Mouse (Mus musculus): Measurements from ENCODE around the gene Xk. TPM values are rescaled to one million over a fixed set of nuclear protein-coding genes. Genes with fewer than 3 reads are reported as not detected.
A peak's percentile ranks its signal among the peaks of the same experiment; 100 is the strongest.
"Not testable (repeated sequence)": the region's sequence is repeated elsewhere in the genome, so short reads cannot be mapped to it uniquely, and the experiment has no call there.

Gene Xk
- total RNA-seq (2017), result 8.4 and 10.4 TPM in 2 replicates

DNA sequence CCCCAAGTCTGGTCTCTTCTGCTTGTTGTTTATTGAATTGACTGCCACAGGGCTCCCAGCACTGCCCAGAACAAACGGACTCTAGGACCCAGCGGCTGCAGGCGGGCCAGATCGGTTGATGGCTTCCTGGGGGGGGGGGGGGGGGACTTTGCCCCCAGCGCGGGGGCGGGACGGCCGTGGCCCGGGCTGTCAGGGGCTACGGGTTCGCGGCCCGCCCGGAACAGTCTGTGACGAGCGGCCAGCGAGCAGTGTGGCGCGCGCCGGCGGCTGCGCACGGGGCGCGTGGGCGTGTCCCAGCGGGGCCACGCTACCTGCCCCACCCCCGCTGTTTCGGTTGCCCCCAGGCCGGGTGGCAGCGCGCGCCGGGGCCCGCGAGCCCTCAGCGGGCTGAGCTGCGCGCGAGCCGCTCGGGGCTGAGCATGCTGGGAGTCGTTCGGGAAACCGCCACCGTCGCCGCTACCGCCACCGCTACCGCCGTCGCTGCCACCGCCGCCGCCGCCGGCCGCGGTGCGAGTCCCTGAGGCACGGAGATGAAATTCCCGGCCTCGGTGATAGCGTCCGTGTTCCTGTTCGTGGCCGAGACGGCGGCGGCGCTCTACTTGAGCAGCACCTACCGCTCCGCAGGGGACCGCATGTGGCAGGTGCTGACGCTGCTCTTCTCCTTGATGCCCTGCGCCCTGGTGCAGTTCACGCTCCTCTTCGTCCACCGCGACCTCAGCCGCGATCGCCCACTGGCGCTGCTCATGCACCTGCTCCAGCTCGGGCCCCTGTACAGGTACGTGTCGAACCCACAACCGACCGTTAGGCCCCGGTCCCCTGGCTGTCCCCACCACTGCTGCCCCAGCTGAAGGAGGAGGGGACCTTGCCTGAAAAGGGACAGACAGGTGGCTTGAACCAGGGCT, at the start of gene Xk:
Gene Xk (plus strand): TSS at position 297 of the 902 bp plus-strand sequence.
- peak; percentile 61 to 69 for ATAC-seq (replicated peaks in 1 of 2; ENCODE audit: insufficient read depth in 1 of 2, low FRiP score in 2 of 2, low TSS enrichment in 1 of 2, low read depth in 1 of 2, poor library complexity in 2 of 2, severe bottlenecking in 2 of 2)

DNA sequence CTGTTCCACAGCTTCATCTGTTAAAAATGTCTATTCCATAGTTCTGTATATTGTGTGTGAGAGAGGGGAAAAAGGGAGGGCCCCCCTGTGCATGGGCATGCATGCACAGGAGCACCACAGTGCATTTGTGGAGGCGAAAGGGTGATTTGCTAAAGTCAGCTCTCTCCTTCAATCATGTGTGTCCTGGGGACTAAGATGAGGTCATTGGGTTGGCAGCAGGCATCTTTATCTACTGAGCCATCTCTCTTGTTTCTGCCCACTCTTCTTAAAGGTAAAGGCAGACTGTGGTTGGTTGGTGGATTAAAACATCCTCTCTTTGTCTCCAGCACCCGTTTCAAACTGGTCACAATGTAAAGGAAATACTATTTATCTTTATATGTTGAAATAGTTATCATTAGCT, 45.5 kb upstream of the Xk start:
- no peak for ATAC-seq (replicated peaks in 1 of 2; ENCODE audit: insufficient read depth in 1 of 2, low FRiP score in 2 of 2, low TSS enrichment in 1 of 2, low read depth in 1 of 2, poor library complexity in 2 of 2, severe bottlenecking in 2 of 2)

DNA sequence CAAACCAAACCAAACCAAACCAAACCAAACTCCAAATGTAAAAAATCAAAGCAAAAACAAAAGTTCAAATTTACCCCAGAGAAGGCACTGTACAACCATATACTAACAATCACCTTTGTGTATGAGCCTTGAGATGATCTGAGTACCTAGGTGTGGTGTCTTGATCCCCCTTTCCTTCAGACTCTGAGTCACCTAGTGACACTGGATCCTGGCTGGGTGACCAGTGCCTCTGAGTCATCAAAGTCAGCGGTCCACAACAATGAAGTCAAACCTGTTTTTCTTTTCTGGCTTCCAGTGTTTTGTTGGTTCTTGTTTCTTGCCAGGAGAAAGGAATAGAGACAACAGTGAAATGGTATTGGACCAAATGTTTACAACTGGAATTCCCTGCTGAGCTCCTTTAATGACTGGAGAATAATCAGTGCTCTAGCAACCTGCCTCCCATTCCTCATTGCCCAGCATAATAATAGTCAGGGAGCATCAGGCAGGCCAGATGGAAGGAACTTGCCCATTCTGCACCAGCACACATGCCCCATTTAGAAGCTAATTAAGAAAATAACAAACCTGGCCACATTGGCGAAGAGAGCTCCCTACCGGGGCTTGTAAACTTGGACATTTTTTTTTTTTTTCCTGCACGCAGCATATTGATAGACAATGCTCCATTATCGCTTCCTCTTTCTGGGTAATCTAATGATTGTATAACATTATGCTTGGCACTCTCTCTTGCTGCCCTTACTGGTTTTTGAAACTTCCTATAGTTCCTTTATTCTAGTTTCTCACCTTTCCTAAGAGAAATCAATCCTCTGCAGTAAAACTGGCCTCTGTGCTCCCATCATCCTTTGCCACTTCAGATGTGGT, 31.6 kb upstream of the Xk start:
- ATAC-seq (replicated peaks in 1 of 2; ENCODE audit: insufficient read depth in 1 of 2, low FRiP score in 2 of 2, low TSS enrichment in 1 of 2, low read depth in 1 of 2, poor library complexity in 2 of 2, severe bottlenecking in 2 of 2), result no peak

DNA sequence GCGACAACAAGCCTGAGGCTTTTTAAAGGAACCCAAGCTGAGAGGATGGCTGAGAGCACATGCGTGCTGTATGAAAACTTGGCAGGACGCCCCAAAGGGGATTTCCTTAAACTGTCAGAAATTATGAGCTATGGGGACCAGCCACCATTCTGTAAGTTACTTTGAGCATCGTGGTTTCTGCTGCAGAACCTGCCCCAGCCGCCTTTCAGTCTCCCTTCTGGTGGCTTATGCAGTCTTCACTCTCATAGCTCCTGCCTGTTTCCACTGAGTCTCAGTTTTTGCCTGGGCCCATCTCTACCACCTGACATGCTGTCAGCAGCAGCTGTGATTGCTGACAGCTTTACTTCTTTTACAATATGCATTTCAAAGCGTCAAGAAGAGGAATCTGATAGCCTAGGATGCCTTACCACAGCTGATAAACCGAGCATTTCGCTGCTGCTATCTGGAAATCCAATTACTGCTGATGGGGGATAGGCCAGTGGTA, 29.1 kb upstream of the Xk start:
- ATAC-seq (replicated peaks in 1 of 2; ENCODE audit: insufficient read depth in 1 of 2, low FRiP score in 2 of 2, low TSS enrichment in 1 of 2, low read depth in 1 of 2, poor library complexity in 2 of 2, severe bottlenecking in 2 of 2), result peak; percentile 89 to 90

DNA sequence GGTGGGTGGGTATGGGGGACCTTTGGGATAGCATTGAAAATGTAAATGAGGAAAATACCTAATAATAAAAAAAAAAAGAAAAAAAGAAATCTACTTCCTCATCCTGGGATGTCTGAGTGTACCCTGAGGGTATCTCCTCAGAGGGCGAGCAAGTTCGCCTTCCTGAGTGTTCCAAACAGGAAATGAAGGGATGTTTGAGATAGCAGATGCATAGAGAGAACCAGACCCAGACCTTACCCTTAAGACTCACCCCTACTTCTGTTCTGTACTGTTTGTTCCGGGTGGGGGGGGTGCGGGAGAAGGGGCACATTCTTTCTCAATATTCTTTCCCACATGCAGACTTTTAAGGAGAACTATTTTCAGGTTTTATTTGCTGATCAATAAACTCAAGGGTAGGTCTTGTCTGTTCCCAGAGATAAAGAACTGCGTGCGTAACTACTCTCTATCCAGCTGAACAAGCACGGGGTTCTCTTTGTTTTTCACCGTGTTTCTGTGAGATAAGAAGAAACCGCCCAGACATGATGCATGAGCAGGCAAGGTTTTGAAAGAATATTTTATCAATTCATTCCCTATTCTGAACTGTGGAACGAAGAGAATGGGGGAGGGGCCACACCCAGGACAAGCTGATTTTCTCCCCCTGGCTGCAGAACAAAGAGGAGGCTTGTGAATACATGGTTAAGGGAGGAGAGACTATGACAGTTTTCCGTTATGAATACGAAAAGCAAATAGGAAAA, 27.8 kb upstream of the Xk start:
- ATAC-seq (replicated peaks in 1 of 2; ENCODE audit: insufficient read depth in 1 of 2, low FRiP score in 2 of 2, low TSS enrichment in 1 of 2, low read depth in 1 of 2, poor library complexity in 2 of 2, severe bottlenecking in 2 of 2), result peak; percentile 34 to 51; a peak in 1 of 4 replicates

DNA sequence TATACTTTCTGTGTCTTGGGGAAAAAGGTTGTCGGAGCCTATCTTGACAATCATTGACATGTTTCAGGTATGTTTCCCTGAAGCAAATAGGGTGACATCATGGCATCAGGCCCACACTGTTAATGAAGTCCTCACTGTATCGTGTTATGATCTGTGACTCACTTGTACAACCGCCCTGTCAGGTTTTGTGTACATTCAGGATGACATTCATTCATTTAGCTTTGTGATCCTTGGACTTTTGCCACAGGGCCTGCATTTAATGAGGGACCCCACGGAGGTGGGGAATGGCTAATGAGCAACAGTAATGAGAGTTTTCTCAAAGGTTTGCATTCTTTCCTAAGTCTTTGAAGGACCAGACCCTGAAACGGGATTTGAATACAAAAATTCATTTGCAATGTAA, 23.6 kb upstream of the Xk start:
- no peak for ATAC-seq (replicated peaks in 1 of 2; ENCODE audit: insufficient read depth in 1 of 2, low FRiP score in 2 of 2, low TSS enrichment in 1 of 2, low read depth in 1 of 2, poor library complexity in 2 of 2, severe bottlenecking in 2 of 2)

DNA sequence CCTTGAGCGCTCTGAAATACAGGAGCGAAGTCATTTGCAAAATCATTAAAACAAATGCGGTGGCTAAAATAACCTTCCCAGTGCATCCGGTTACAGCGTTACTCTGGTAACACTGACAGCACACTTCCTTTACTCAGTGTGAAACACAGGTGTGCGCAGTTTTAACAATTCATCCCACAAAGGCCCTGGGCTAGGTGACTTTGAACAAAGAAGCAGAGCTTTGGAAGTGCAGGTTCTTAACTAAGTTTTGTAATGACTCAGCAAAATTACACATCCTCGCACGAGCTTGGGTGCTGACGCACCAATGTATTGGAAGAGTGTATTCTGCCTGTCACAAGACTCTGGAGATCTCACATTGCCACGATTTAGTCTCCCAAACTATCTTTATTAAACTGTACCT, 18.6 kb upstream of the Xk start:
- ATAC-seq (replicated peaks in 1 of 2; ENCODE audit: insufficient read depth in 1 of 2, low FRiP score in 2 of 2, low TSS enrichment in 1 of 2, low read depth in 1 of 2, poor library complexity in 2 of 2, severe bottlenecking in 2 of 2), result peak; percentile 69

DNA sequence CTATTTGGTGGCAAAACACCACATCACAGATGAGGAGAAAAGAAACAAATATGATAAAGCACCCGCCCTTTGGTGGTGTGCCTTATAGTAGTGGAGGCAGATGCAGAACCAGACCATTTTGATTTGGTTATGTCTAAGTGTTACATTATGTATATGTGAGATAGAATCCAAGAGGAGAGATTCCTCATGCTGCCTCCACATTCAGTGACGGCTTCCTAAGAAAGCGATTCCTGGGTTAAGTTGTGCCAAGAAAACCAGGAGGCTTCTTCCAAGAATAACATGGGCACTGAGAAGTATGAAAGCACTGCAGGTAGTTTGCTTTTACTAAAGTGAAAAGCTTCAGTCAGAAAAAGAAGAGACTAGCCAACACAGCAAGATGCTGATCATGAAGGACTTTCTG, 17.7 kb upstream of the Xk start:
- ATAC-seq (replicated peaks in 1 of 2; ENCODE audit: insufficient read depth in 1 of 2, low FRiP score in 2 of 2, low TSS enrichment in 1 of 2, low read depth in 1 of 2, poor library complexity in 2 of 2, severe bottlenecking in 2 of 2), result no peak

DNA sequence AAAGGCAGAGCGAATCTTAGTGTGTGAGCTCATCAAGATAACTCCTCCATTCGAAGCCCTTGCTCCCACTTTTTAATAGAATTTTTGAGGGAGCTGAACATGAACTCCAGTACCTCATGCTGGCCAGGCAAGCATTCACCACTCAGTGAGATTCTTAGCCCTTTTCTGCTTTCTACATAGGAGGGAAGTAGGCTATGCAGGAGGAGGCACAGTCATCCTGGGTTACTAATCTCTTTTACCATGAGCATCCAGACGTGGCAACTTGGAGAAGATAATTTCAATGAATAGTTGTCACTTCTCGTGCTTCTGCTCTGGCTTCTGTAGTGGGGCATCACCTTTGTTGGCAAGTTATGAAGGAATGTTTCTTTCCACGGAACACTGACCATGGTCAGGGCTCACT, 15.8 kb upstream of the Xk start, which contains the start of gene Gm14862:
Gene Gm14862 (minus strand): TSS at position 134 of the 400 bp plus-strand sequence.
- ATAC-seq (replicated peaks in 1 of 2; ENCODE audit: insufficient read depth in 1 of 2, low FRiP score in 2 of 2, low TSS enrichment in 1 of 2, low read depth in 1 of 2, poor library complexity in 2 of 2, severe bottlenecking in 2 of 2), result no peak

DNA sequence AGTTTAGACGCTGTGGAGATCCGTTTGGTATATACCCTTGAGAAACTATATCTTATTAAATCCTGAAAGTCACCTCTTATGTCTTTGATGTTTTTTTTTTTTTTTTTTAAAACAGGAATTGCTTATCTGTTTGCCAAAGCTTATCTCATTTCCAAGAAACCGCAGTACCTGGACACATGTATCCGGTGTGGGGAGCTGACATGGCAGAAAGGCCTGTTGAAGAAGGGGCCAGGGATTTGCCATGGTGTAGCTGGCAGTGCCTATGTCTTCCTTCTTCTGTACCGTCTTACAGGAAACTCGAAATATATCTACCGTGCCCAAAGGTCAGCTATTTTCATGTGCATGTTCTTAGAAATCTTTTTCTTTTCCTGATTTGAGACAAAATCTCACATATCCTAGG, 14.7 kb upstream of the Xk start:
- ATAC-seq (replicated peaks in 1 of 2; ENCODE audit: insufficient read depth in 1 of 2, low FRiP score in 2 of 2, low TSS enrichment in 1 of 2, low read depth in 1 of 2, poor library complexity in 2 of 2, severe bottlenecking in 2 of 2), result no peak

DNA sequence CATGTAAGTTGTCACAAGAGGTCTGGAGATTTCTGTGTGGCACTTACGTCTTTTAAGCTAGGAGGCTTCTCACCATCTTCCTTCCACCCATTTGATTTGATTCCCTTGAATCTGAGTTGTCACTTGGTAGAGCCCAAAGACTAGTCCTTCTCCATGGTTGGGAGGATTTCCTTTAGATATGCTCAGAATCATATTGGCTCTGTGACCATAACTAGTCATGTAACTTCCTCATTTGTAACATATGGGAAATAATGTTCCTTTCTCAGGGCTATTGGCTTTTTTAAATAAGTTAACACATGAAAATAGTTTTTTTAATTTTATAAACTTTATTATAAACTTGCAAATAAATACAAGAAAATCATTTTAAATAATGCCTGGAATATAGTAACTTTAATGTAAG, 13.3 kb upstream of the Xk start:
- ATAC-seq (replicated peaks in 1 of 2; ENCODE audit: insufficient read depth in 1 of 2, low FRiP score in 2 of 2, low TSS enrichment in 1 of 2, low read depth in 1 of 2, poor library complexity in 2 of 2, severe bottlenecking in 2 of 2), result no peak

DNA sequence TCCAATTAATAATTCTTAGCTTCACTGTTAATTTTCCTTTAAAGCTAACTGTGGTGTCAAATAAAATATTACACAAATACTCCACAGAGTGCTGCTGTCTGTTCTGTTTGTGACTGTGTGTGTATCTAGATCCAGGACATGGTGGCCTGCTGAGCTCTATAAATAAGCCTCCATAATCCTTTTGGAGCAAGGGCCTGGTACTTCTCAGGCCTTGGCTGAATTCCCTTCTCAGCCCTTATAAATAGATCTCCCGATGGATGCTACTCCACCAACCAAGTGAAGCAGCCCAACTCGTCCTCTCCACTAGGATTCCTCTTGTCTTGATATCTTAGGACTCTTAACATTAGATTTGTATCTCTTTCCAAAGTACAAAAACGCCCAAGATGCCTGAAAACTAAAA, 1.4 kb upstream of the Xk start:
- ATAC-seq (replicated peaks in 1 of 2; ENCODE audit: insufficient read depth in 1 of 2, low FRiP score in 2 of 2, low TSS enrichment in 1 of 2, low read depth in 1 of 2, poor library complexity in 2 of 2, severe bottlenecking in 2 of 2), result no peak

DNA sequence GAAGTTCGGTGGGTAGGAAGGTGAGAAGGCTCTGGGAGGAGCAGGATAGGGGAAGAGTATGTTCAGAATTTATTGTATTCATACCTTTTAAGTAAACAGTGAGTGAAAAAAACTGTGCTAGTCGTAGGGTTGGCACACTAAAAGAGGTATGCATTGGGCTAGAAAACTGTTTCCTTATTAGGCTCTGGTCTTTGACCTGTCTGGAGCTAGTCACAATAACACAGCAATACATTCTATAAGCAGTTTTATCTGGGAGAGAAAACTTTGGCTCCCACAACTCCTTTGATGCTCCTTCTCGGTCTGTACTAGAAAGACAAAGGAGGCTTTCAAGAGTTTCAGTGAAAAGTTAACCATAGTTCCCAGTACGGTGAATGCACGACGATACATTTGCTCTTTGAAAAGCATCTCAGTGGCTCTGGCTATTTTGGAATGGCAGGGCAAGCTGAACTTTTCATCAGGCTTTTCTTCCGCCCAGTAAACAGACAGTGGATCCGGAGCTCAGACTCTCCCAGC, 553 bp upstream of the Xk start:
- ATAC-seq (replicated peaks in 1 of 2; ENCODE audit: insufficient read depth in 1 of 2, low FRiP score in 2 of 2, low TSS enrichment in 1 of 2, low read depth in 1 of 2, poor library complexity in 2 of 2, severe bottlenecking in 2 of 2), result no peak

DNA sequence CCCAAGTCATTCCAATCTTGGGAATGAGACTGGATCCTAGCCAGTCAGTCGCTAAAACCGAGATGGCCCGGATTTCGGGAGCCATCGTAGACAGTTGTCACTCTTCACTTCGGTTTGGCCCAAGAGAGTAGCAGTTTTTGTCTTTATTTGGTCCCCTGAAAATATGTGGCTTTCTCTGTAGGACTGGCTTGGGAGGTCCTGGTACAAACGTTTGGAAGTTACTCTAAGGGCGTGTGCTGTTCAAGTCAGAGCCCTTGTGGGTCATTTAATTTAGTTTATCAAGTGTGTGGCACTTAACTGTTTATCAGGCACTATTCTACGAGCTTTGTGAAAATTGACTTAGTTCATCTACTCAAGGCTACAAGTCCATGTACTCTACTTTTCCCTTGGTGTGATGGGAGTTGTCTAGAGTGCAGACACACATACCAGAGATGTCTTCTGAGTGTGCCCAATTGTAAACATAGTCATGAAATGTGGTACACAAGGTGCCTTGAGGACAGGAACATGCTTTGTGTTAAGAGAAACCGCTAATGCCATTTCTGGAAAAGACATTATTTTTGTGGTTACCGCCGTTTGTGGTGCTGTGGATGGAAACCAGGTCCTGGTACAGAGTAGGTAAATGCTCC, 934 bp downstream of the Xk start:
- peak in 1 of 2 experiments; percentile 6; a peak in 1 of 4 replicates for ATAC-seq (replicated peaks in 1 of 2; ENCODE audit: insufficient read depth in 1 of 2, low FRiP score in 2 of 2, low TSS enrichment in 1 of 2, low read depth in 1 of 2, poor library complexity in 2 of 2, severe bottlenecking in 2 of 2)

DNA sequence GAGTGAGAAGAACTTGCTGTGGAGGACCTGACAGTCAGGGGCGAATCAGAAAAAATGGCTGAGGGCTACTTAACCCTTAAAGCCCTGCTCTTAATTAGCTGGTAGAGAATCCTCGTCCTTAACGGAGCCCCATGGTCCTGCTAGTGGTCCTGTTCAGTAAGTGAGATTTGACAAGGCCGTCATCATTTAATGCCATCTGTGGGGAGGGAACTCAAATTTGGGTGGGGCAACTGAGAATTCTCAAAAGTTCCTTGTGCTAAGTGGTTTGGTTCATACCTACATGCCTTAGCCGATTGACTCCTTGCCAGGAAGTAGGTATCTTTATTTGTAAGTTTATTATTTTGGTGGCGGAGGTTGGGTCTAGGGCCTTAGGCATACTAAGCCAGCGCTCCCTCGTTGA, 1.8 kb downstream of the Xk start:
- no peak for ATAC-seq (replicated peaks in 1 of 2; ENCODE audit: insufficient read depth in 1 of 2, low FRiP score in 2 of 2, low TSS enrichment in 1 of 2, low read depth in 1 of 2, poor library complexity in 2 of 2, severe bottlenecking in 2 of 2)

DNA sequence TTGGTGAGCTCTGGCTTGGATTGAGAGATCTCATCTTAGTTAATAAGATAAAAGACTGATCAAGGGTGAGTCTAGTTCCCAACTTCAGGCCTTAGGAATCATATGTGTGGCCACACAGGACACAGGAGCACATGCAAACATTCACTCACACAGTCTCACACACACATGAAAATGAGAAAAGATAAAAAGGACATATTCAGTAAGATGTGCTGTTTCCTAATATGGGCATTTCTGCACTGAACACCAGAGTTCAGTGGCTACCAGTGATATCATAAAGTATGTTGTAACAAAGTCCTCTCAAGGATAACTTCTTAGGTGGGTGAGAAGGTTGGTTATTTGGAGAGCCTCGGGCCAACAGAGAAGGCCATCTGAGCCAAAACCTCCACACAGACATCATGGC, 10.9 kb downstream of the Xk start, which contains the start of gene H2al1m:
Gene H2al1m (plus strand): TSS at position 301 of the 400 bp plus-strand sequence.
- not testable (repeated sequence) for ATAC-seq (replicated peaks in 1 of 2; ENCODE audit: insufficient read depth in 1 of 2, low FRiP score in 2 of 2, low TSS enrichment in 1 of 2, low read depth in 1 of 2, poor library complexity in 2 of 2, severe bottlenecking in 2 of 2)
